ENCODE assay signal across 8 mouse cellular contexts in the genomic region with DNA sequence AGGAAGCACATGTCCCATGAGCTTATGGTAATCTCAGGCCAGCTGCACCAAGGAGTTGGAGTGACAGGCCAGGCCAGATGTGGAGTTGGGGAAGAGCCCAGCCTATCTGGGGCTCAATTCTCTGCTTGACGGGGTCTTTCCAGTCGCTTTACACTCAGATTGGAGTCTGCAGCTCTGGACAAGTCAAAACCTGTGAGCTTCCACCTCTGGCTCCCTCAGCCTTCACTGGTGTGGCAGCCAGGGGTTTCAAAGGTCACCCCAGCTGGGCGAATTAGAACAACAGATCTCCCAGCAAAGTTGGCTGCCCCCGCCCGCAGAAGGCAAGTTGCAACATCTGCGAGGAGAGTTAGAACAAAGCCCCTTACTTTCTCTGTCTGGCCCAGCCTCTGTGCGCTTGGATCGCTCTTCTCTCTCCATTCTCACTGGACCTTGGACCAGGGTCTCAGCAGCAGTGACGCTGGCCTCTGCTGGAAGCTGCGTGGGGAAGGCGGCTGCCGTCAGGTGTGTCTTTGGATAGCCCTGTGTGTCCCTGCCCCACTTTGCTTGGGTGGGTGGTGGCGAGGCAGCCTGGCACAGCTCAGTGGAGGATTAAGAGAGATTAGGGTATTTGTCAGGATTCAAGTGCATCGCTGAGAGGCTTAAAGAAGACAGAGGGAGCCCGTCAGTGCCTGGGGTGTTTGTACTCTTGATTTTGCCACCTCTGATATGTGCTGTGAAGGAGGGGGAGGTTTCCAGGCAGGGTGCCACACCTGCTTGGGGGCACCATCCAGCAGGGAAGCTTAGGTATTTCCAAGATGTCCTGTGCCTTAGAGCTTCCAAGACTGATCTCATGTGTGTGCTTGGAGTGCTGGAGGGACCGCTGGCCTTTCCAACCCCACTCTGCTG.
DNase-seq lines count a peak whose midpoint lies in the region; ATAC-seq lines count a peak whose summit lies in the region.

No protein-coding gene starts in this region.

- H3K27me3 ChIP-seq in limb, embryonic 11.5 days (ENCODE audit: control insufficient read depth, insufficient read depth, low read length): no peaks in the 10 kb centered on the region; the same call in 1 of the 2 replicates
- no peaks in the 10 kb centered on the region for H3K27me3 ChIP-seq in midbrain, embryonic 14.5 days (ENCODE audit: control insufficient read depth, insufficient read depth, low read length)

- DNase-seq in urinary bladder, adult 2 months (ENCODE audit: low spot score): peak; percentile 27
- no peak for DNase-seq in urinary bladder, postnatal 10 days (ENCODE audit: low spot score)
- DNase-seq in heart, postnatal 10 days: peak; percentile 55 to 63
- DNase-seq in limb, embryonic 11.5 days (ENCODE audit: low spot score): peak; percentile 36
- peak; percentile 40 for DNase-seq in midbrain, embryonic 14.5 days
- no peak for DNase-seq in B cell, adult 2 months
- DNase-seq in right cerebral cortex, postnatal 36 days (ENCODE audit: low spot score in 2 of 2): no peak

- H3K27ac ChIP-seq in limb, embryonic 11.5 days (replicated peaks; ENCODE audit: low read depth, low read length): no peak overlapping the region
- no peak overlapping the region for H3K27ac ChIP-seq in midbrain, embryonic 14.5 days (replicated peaks; ENCODE audit: low read depth, low read length)

- no peak overlapping the region for H3K9ac ChIP-seq in limb, embryonic 11.5 days (ENCODE audit: low read length)
- H3K9ac ChIP-seq in midbrain, embryonic 14.5 days (replicated peaks; ENCODE audit: low read length): no peak overlapping the region

- H3K36me3 ChIP-seq in limb, embryonic 11.5 days (ENCODE audit: control insufficient read depth, insufficient read depth, low read length): no peaks in the 10 kb centered on the region
- no peaks in the 10 kb centered on the region for H3K36me3 ChIP-seq in midbrain, embryonic 14.5 days (ENCODE audit: control insufficient read depth, insufficient read depth, low read length)

- no peak overlapping the region for H3K4me3 ChIP-seq in limb, embryonic 11.5 days (ENCODE audit: low read depth, low read length)
- H3K4me3 ChIP-seq in midbrain, embryonic 14.5 days (replicated peaks; ENCODE audit: low read depth, low read length): no peak overlapping the region

- intact Hi-C loops in heart, postnatal 10 days (cut with DNase I): no loop called here

- peaks cover 9% of the 10 kb centered on the region for H3K4me1 ChIP-seq in limb, embryonic 11.5 days (ENCODE audit: control insufficient read depth, insufficient read depth, low read length)
- H3K4me1 ChIP-seq in midbrain, embryonic 14.5 days (ENCODE audit: control insufficient read depth, insufficient read depth, low read length): peaks cover 8% of the 10 kb centered on the region; the same call in 1 of the 2 replicates

- 24% methylated on average over 16 of the region's 16 CpGs for WGBS in limb, embryonic 11.5 days
- 6% methylated on average over 16 of the region's 16 CpGs for WGBS in midbrain, embryonic 14.5 days

- H3K4me2 ChIP-seq in limb, embryonic 11.5 days (ENCODE audit: low read depth, severe bottlenecking): 0 out of 2 replicates have a peak overlapping the region, but pooled peaks have one; percentile 4
- H3K4me2 ChIP-seq in midbrain, embryonic 14.5 days (ENCODE audit: low read length): peak overlapping the region; percentile 13

- H3K9me3 ChIP-seq in limb, embryonic 11.5 days (ENCODE audit: control insufficient read depth, low read length): no peaks in the 10 kb centered on the region
- H3K9me3 ChIP-seq in midbrain, embryonic 14.5 days (ENCODE audit: control insufficient read depth, low read length): no peaks in the 10 kb centered on the region

- ATAC-seq in limb, embryonic 11.5 days (ENCODE audit: insufficient number of reproducible peaks, low FRiP score, low TSS enrichment, low read depth): no peak
- no peak for ATAC-seq in midbrain, embryonic 14.5 days (ENCODE audit: low FRiP score, low TSS enrichment)
- ATAC-seq in activated CD4-positive, CD25-positive, alpha-beta regulatory T cell, adult 4 months: no peak

Comparison
In these comparisons a context has a peak if more than half of its experiments do, and no peak if none do; other contexts are left out.
1. DNase-seq: peak in urinary bladder, adult 2 months (single experiment), heart, postnatal 10 days (2 of 2), limb, embryonic 11.5 days (single experiment) and midbrain, embryonic 14.5 days (single experiment); none in urinary bladder, postnatal 10 days (single experiment), B cell, adult 2 months (0 of 2) and right cerebral cortex, postnatal 36 days (0 of 2).